Mouse (Mus musculus): ENCODE results near the gene Mrpl39. TPM values are rescaled to one million over a fixed set of nuclear protein-coding genes. Genes with fewer than 3 reads are reported as not detected.

The Mrpl39 gene
- polyA plus RNA-seq, 1 experiment from 2014 or later = 27.0 TPM

- Histone ChIP-seq H3K4me2 (replicated peaks; ENCODE audit: low read depth, low read length) (peak overlapping the region; percentile 93), H3K27me3 (replicated peaks; ENCODE audit: insufficient read depth, low read length) (peaks cover 4% of the 10 kb centered on the region; the same call in 1 of the 2 replicates), H3K4me1 (ENCODE audit: insufficient read depth, low read depth, low read length) (no peaks in the 10 kb centered on the region), H3K9me3 (ENCODE audit: low read length) (no peaks in the 10 kb centered on the region), H3K4me3 (ENCODE audit: low read depth, low read length) (peak overlapping the region; percentile 48), H3K27ac (ENCODE audit: low read length) (no peak overlapping the region), H3K9ac (replicated peaks; ENCODE audit: low read depth) (peak overlapping the region; percentile 36), H3K36me3 (ENCODE audit: insufficient read depth, low read length) (no peaks in the 10 kb centered on the region)
- peak; percentile 90 for ATAC-seq
- under 1% methylated on average over 55 of the region's 55 CpGs for WGBS
- TF ChIP-seq EP300 (IDR thresholded peaks at IDR 0.05) (no peak), CTCF (IDR thresholded peaks at IDR 0.05) (no peak)
- peak; percentile 70 for DNase-seq (ENCODE audit: low spot score)
Measured at GRCm38 (mm10) chr16:84703129-84703768, 32.3 kb downstream of the Mrpl39 start.

- no peaks in the 10 kb centered on the region for H3K4me1 ChIP-seq (ENCODE audit: insufficient read depth, low read depth, low read length)
- peak; percentile 44 for ATAC-seq
Measured at GRCm38 (mm10) chr16:84702230-84703128, 33.1 kb downstream of the Mrpl39 start.

GRCm38 (mm10) chr16:84701041-84701440 is 34.5 kb downstream of the Mrpl39 start:
- TF ChIP-seq EP300 (IDR thresholded peaks at IDR 0.05) (no peak), CTCF (IDR thresholded peaks at IDR 0.05) (no peak)
- DNase-seq (ENCODE audit: low spot score) (no peak), ATAC-seq (no peak)
- H3K4me2 ChIP-seq (replicated peaks; ENCODE audit: low read depth, low read length) = no peak overlapping the region
- H3K4me3 ChIP-seq (ENCODE audit: low read depth, low read length) = no peak overlapping the region
- no peak overlapping the region for H3K27ac ChIP-seq (ENCODE audit: low read length)
- H3K4me1 ChIP-seq (ENCODE audit: insufficient read depth, low read depth, low read length) = no peaks in the 10 kb centered on the region
- H3K9ac ChIP-seq (replicated peaks; ENCODE audit: low read depth) = no peak overlapping the region
- H3K36me3 ChIP-seq (ENCODE audit: insufficient read depth, low read length) = no peaks in the 10 kb centered on the region
- no peaks in the 10 kb centered on the region for H3K9me3 ChIP-seq (ENCODE audit: low read length)
- WGBS = 78% methylated on average over 5 of the region's 5 CpGs
- H3K27me3 ChIP-seq (replicated peaks; ENCODE audit: insufficient read depth, low read length) = peaks cover 4% of the 10 kb centered on the region; the same call in 1 of the 2 replicates

More at GRCm38 (mm10) chr16:84702230-84703128, 33.1 kb downstream of the Mrpl39 start:
- peak; percentile 37 for DNase-seq (ENCODE audit: low spot score)
- TF ChIP-seq EP300 (IDR thresholded peaks at IDR 0.05) (no peak), CTCF (IDR thresholded peaks at IDR 0.05) (no peak)
- no peaks in the 10 kb centered on the region for H3K9me3 ChIP-seq (ENCODE audit: low read length)
- H3K27me3 ChIP-seq (replicated peaks; ENCODE audit: insufficient read depth, low read length) = peaks cover 4% of the 10 kb centered on the region; the same call in 1 of the 2 replicates
- H3K27ac ChIP-seq (ENCODE audit: low read length) = no peak overlapping the region
- no peaks in the 10 kb centered on the region for H3K36me3 ChIP-seq (ENCODE audit: insufficient read depth, low read length)
- peak overlapping the region; percentile 93 for H3K4me2 ChIP-seq (replicated peaks; ENCODE audit: low read depth, low read length)
- H3K4me3 ChIP-seq (ENCODE audit: low read depth, low read length) = peak overlapping the region; percentile 48
- peak overlapping the region; percentile 36 for H3K9ac ChIP-seq (replicated peaks; ENCODE audit: low read depth)
- 12% methylated on average over 38 of the region's 39 CpGs for WGBS

GRCm38 (mm10) chr16:84698708-84699107 is 36.8 kb downstream of the Mrpl39 start:
- no peak overlapping the region for H3K9ac ChIP-seq (replicated peaks; ENCODE audit: low read depth)
- no peaks in the 10 kb centered on the region; the same call in 1 of the 2 replicates for H3K27me3 ChIP-seq (replicated peaks; ENCODE audit: insufficient read depth, low read length)
- no peaks in the 10 kb centered on the region for H3K4me1 ChIP-seq (ENCODE audit: insufficient read depth, low read depth, low read length)
- WGBS = 56% methylated on average over 6 of the region's 6 CpGs
- DNase-seq (ENCODE audit: low spot score) (no peak), ATAC-seq (no peak)
- H3K27ac ChIP-seq (ENCODE audit: low read length) = no peak overlapping the region
- no peak for TF ChIP-seq EP300 (IDR thresholded peaks at IDR 0.05)
- no peak for TF ChIP-seq CTCF (IDR thresholded peaks at IDR 0.05)
- no peak overlapping the region for H3K4me2 ChIP-seq (replicated peaks; ENCODE audit: low read depth, low read length)
- H3K9me3 ChIP-seq (ENCODE audit: low read length) = no peaks in the 10 kb centered on the region
- H3K36me3 ChIP-seq (ENCODE audit: insufficient read depth, low read length) = no peaks in the 10 kb centered on the region
- H3K4me3 ChIP-seq (ENCODE audit: low read depth, low read length) = no peak overlapping the region

- Histone ChIP-seq H3K27me3 (replicated peaks; ENCODE audit: insufficient read depth, low read length) (no peaks in the 10 kb centered on the region), H3K27ac (ENCODE audit: low read length) (no peak overlapping the region), H3K4me1 (ENCODE audit: insufficient read depth, low read depth, low read length) (no peaks in the 10 kb centered on the region), H3K4me3 (ENCODE audit: low read depth, low read length) (no peak overlapping the region), H3K36me3 (ENCODE audit: insufficient read depth, low read length) (no peaks in the 10 kb centered on the region), H3K4me2 (replicated peaks; ENCODE audit: low read depth, low read length) (no peak overlapping the region), H3K9me3 (ENCODE audit: low read length) (no peaks in the 10 kb centered on the region), H3K9ac (replicated peaks; ENCODE audit: low read depth) (no peak overlapping the region)
- ATAC-seq (no peak), DNase-seq (ENCODE audit: low spot score) (no peak)
- WGBS = 78% methylated on average over 11 of the region's 11 CpGs
- no peak for TF ChIP-seq CTCF (IDR thresholded peaks at IDR 0.05)
- TF ChIP-seq EP300 (IDR thresholded peaks at IDR 0.05) = no peak
Measured at GRCm38 (mm10) chr16:84696178-84696577, 39.4 kb downstream of the Mrpl39 start.

GRCm38 (mm10) chr16:84681991-84682390 is 53.6 kb downstream of the Mrpl39 start:
- DNase-seq (ENCODE audit: low spot score) = no peak
- no peak overlapping the region for H3K9ac ChIP-seq (replicated peaks; ENCODE audit: low read depth)
- ATAC-seq = no peak
- H3K4me2 ChIP-seq (replicated peaks; ENCODE audit: low read depth, low read length) = no peak overlapping the region
- no peaks in the 10 kb centered on the region for H3K9me3 ChIP-seq (ENCODE audit: low read length)
- H3K36me3 ChIP-seq (ENCODE audit: insufficient read depth, low read length) = no peaks in the 10 kb centered on the region
- H3K4me1 ChIP-seq (ENCODE audit: insufficient read depth, low read depth, low read length) = no peaks in the 10 kb centered on the region
- no peak overlapping the region for H3K4me3 ChIP-seq (ENCODE audit: low read depth, low read length)
- WGBS = 62% methylated on average over 4 of the region's 4 CpGs
- no peak overlapping the region for H3K27ac ChIP-seq (ENCODE audit: low read length)
- no peak for TF ChIP-seq CTCF (IDR thresholded peaks at IDR 0.05)
- H3K27me3 ChIP-seq (replicated peaks; ENCODE audit: insufficient read depth, low read length) = no peaks in the 10 kb centered on the region

Data from lung, postnatal 0 days (tissue).